Mouse (Mus musculus): ENCODE data around the gene Qrich2. TPM values are rescaled to one million over a fixed set of nuclear protein-coding genes. Genes with fewer than 3 reads are reported as not detected.
"Not testable (repeated sequence)": the region's sequence is repeated elsewhere in the genome, so short reads cannot be mapped to it uniquely, and the experiment has no call there.

Gene Qrich2
- polyA plus RNA-seq, 1 experiment, result not detected

DNA sequence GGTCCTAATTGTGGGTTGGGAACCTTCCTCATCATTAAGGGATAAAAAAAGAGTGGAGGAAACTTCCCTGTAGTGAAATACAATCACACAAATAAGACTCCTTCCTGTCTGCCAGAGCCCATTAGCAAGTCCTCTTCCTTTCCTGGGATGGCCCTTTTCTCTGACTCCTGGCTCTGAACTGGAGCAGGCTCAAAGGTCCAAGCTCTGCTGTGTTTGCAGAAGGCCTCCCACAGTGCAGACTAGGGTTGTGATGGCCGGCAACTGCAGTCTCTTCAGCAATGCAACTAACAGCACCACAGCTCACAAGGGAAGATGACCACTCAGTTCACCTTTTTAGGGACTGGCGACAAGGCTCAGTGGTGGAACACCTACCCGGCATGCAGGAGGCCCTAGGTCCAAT lies 4.2 kb upstream of the Qrich2 start:
- H3K4me1 ChIP-seq (ENCODE audit: control insufficient read depth, insufficient read depth, low read length), result no peaks in the 10 kb centered on the region
- no peak overlapping the region for H3K27ac ChIP-seq (ENCODE audit: control insufficient read depth, insufficient read depth, low read depth, low read length, poor library complexity)
- H3K4me3 ChIP-seq (replicated peaks; ENCODE audit: control insufficient read depth, low read depth, low read length), result no peak overlapping the region
- 89% methylated on average over 3 of the region's 3 CpGs for WGBS
- TF ChIP-seq CTCF (IDR thresholded peaks at IDR 0.05; ENCODE audit: control insufficient read depth, insufficient read depth, low read length) (no peak), POLR2A (IDR thresholded peaks at IDR 0.05; ENCODE audit: borderline replicate concordance, control insufficient read depth, low read depth, low read length) (no peak)

DNA sequence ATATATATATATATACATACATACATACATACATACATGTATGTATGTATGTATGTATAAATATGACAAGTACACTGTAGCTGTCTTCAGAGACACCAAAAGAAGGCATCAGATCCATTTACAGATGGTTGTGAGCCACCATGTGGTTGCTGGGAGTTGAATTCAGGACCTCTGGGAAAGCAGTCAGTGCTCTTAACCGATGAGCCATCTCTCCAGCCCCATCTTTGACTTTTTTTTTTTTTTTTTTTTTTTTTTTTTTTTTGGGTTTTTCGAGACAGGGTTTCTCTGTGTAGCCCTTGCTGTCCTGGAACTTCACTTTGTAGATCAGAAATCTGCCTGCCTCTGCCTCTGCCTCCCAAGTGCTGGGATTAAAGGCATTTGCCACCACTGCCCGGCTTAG lies 2.3 kb upstream of the Qrich2 start:
- not testable (repeated sequence) for H3K4me1 ChIP-seq (ENCODE audit: control insufficient read depth, insufficient read depth, low read length); H3K27ac ChIP-seq (ENCODE audit: control insufficient read depth, insufficient read depth, low read depth, low read length, poor library complexity); H3K4me3 ChIP-seq (replicated peaks; ENCODE audit: control insufficient read depth, low read depth, low read length)
- 59% methylated on average over 3 of the region's 3 CpGs for WGBS

- Histone ChIP-seq H3K27ac (ENCODE audit: control insufficient read depth, insufficient read depth, low read depth, low read length, poor library complexity) (no peak overlapping the region), H3K4me3 (replicated peaks; ENCODE audit: control insufficient read depth, low read depth, low read length) (no peak overlapping the region), H3K4me1 (ENCODE audit: control insufficient read depth, insufficient read depth, low read length) (no peaks in the 10 kb centered on the region)
- WGBS, result 0% methylated on average over 2 of the region's 2 CpGs
- TF ChIP-seq POLR2A (IDR thresholded peaks at IDR 0.05; ENCODE audit: borderline replicate concordance, control insufficient read depth, low read depth, low read length) (no peak), CTCF (IDR thresholded peaks at IDR 0.05; ENCODE audit: control insufficient read depth, insufficient read depth, low read length) (peak; percentile 90)
Observed at GRCm38 (mm10) chr11:116463833-116464232, 2.2 kb downstream of the Qrich2 start.

GRCm38 (mm10) chr11:116463338-116463737 lies 2.7 kb downstream of the Qrich2 start:
- 68% methylated on average over 5 of the region's 5 CpGs for WGBS
- H3K4me3 ChIP-seq (replicated peaks; ENCODE audit: control insufficient read depth, low read depth, low read length), result no peak overlapping the region
- no peak for TF ChIP-seq POLR2A (IDR thresholded peaks at IDR 0.05; ENCODE audit: borderline replicate concordance, control insufficient read depth, low read depth, low read length)
- TF ChIP-seq CTCF (IDR thresholded peaks at IDR 0.05; ENCODE audit: control insufficient read depth, insufficient read depth, low read length), result no peak
- no peak overlapping the region for H3K27ac ChIP-seq (ENCODE audit: control insufficient read depth, insufficient read depth, low read depth, low read length, poor library complexity)
- no peaks in the 10 kb centered on the region for H3K4me1 ChIP-seq (ENCODE audit: control insufficient read depth, insufficient read depth, low read length)

DNA sequence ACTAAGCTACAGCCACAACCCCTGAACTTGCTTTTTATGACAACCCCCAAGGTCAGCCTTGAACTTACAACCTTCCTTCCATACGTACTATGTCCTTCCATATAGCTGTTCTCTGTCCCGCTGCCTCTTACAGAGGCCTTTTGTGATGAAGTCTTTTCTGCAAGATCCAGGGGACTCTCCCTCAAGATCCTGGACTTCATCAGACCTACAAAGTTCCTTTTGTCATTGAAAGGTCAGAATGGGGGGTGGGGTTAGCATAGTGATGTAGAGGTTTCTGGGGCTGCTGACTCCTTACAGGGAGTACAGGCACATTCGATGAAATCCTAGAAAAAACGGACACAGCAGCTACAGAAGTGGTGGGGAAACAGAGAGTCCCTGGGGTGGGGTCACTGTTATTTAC lies 6.3 kb downstream of the Qrich2 start:
- 79% methylated on average over 4 of the region's 4 CpGs for WGBS

GRCm38 (mm10) chr11:116456234-116456633 lies 9.8 kb downstream of the Qrich2 start:
- TF ChIP-seq POLR2A (IDR thresholded peaks at IDR 0.05; ENCODE audit: borderline replicate concordance, control insufficient read depth, low read depth, low read length), result no peak
- no peak for TF ChIP-seq CTCF (IDR thresholded peaks at IDR 0.05; ENCODE audit: control insufficient read depth, insufficient read depth, low read length)
- no peak overlapping the region for H3K4me3 ChIP-seq (replicated peaks; ENCODE audit: control insufficient read depth, low read depth, low read length)
- no peak overlapping the region for H3K27ac ChIP-seq (ENCODE audit: control insufficient read depth, insufficient read depth, low read depth, low read length, poor library complexity)
- 70% methylated on average over 8 of the region's 8 CpGs for WGBS
- H3K4me1 ChIP-seq (ENCODE audit: control insufficient read depth, insufficient read depth, low read length), result peaks cover 5% of the 10 kb centered on the region

More for the DNA sequence above, 6.3 kb downstream of the Qrich2 start:
- no peak overlapping the region for H3K4me3 ChIP-seq (replicated peaks; ENCODE audit: control insufficient read depth, low read depth, low read length)
- no peak overlapping the region for H3K27ac ChIP-seq (ENCODE audit: control insufficient read depth, insufficient read depth, low read depth, low read length, poor library complexity)
- peaks cover 5% of the 10 kb centered on the region for H3K4me1 ChIP-seq (ENCODE audit: control insufficient read depth, insufficient read depth, low read length)
- TF ChIP-seq POLR2A (IDR thresholded peaks at IDR 0.05; ENCODE audit: borderline replicate concordance, control insufficient read depth, low read depth, low read length) (no peak), CTCF (IDR thresholded peaks at IDR 0.05; ENCODE audit: control insufficient read depth, insufficient read depth, low read length) (no peak)

GRCm38 (mm10) chr11:116453889-116454288 lies 12.2 kb downstream of the Qrich2 start:
- peaks cover 5% of the 10 kb centered on the region for H3K4me1 ChIP-seq (ENCODE audit: control insufficient read depth, insufficient read depth, low read length)
- 83% methylated on average over 10 of the region's 10 CpGs for WGBS
- no peak for TF ChIP-seq POLR2A (IDR thresholded peaks at IDR 0.05; ENCODE audit: borderline replicate concordance, control insufficient read depth, low read depth, low read length)
- TF ChIP-seq CTCF (IDR thresholded peaks at IDR 0.05; ENCODE audit: control insufficient read depth, insufficient read depth, low read length), result no peak
- no peak overlapping the region for H3K4me3 ChIP-seq (replicated peaks; ENCODE audit: control insufficient read depth, low read depth, low read length)
- H3K27ac ChIP-seq (ENCODE audit: control insufficient read depth, insufficient read depth, low read depth, low read length, poor library complexity), result no peak overlapping the region

DNA sequence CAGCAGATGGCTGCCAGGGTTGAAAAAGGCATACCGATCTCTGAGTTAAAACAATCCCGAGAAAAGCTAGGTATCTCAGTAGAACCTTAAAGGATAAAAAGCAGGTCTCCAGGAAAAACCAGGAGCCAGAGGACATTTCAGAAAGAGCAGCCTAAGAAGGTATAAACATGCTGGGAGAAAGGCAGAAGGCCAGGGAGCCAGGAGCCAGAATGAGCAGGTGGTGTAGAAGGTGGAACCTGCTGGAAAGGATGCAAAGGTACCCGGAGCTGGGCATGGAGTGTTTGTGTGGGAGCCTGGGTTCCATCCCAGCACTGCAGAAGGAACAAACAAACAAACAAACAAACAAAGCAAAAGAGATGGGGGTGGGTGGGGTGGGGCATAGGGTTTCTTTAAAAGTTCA lies 16.7 kb downstream of the Qrich2 start:
- H3K27ac ChIP-seq (ENCODE audit: control insufficient read depth, insufficient read depth, low read depth, low read length, poor library complexity), result no peak overlapping the region
- 94% methylated on average over 3 of the region's 3 CpGs for WGBS
- TF ChIP-seq CTCF (IDR thresholded peaks at IDR 0.05; ENCODE audit: control insufficient read depth, insufficient read depth, low read length) (no peak), POLR2A (IDR thresholded peaks at IDR 0.05; ENCODE audit: borderline replicate concordance, control insufficient read depth, low read depth, low read length) (no peak)
- H3K4me1 ChIP-seq (ENCODE audit: control insufficient read depth, insufficient read depth, low read length), result peaks cover 1% of the 10 kb centered on the region; the same call in 1 of the 2 replicates
- H3K4me3 ChIP-seq (replicated peaks; ENCODE audit: control insufficient read depth, low read depth, low read length), result no peak overlapping the region

- Histone ChIP-seq H3K27ac (ENCODE audit: control insufficient read depth, insufficient read depth, low read depth, low read length, poor library complexity) (no peak overlapping the region), H3K4me3 (replicated peaks; ENCODE audit: control insufficient read depth, low read depth, low read length) (no peak overlapping the region), H3K4me1 (ENCODE audit: control insufficient read depth, insufficient read depth, low read length) (peaks cover 1% of the 10 kb centered on the region; the same call in 1 of the 2 replicates)
- WGBS, result 66% methylated on average over 5 of the region's 5 CpGs
- TF ChIP-seq CTCF (IDR thresholded peaks at IDR 0.05; ENCODE audit: control insufficient read depth, insufficient read depth, low read length), result 0 out of 2 replicates have a peak, but pooled peaks have one; percentile 16
- no peak for TF ChIP-seq POLR2A (IDR thresholded peaks at IDR 0.05; ENCODE audit: borderline replicate concordance, control insufficient read depth, low read depth, low read length)
Observed at GRCm38 (mm10) chr11:116447822-116448221, 18.2 kb downstream of the Qrich2 start.

All from bone marrow, adult 2 months (tissue).